Mouse (Mus musculus): Measurements from ENCODE around the gene Ssr1. TPM values are rescaled to one million over a fixed set of nuclear protein-coding genes. Genes with fewer than 3 reads are reported as not detected.

Ssr1 gene
- polyA plus RNA-seq, 1 experiment = 150 TPM

- Histone ChIP-seq H3K27me3 (ENCODE audit: control insufficient read depth, insufficient read depth, low read length, poor library complexity, severe bottlenecking) (no peaks in the 10 kb centered on the region), H3K27ac (ENCODE audit: insufficient read depth, low read length) (no peak overlapping the region), H3K4me1 (ENCODE audit: control insufficient read depth, insufficient read depth, low read length) (peaks cover 2% of the 10 kb centered on the region), H3K9ac (ENCODE audit: low read depth, poor library complexity, severe bottlenecking) (no peak overlapping the region), H3K9me3 (replicated peaks; ENCODE audit: control insufficient read depth, insufficient read depth, low read length, poor library complexity, severe bottlenecking) (no peaks in the 10 kb centered on the region), H3K4me3 (ENCODE audit: low read depth, low read length) (no peak overlapping the region), H3K36me3 (ENCODE audit: control insufficient read depth, insufficient read depth, low read length, poor library complexity, severe bottlenecking) (no peaks in the 10 kb centered on the region)
- TF ChIP-seq CTCF (IDR thresholded peaks at IDR 0.05; ENCODE audit: low read depth, low read length) (no peak), POLR2A (IDR thresholded peaks at IDR 0.05; ENCODE audit: insufficient read depth, low read length) (no peak), EP300 (IDR thresholded peaks at IDR 0.05; ENCODE audit: insufficient read depth, low read depth, low read length) (no peak)
Measured at GRCm38 (mm10) chr13:37941138-37941645, 52.8 kb downstream of the Ssr1 start.

GRCm38 (mm10) chr13:37940649-37941048 is 53.4 kb downstream of the Ssr1 start:
- no peak overlapping the region for H3K4me3 ChIP-seq (ENCODE audit: low read depth, low read length)
- peaks cover 2% of the 10 kb centered on the region for H3K4me1 ChIP-seq (ENCODE audit: control insufficient read depth, insufficient read depth, low read length)
- TF ChIP-seq CTCF (IDR thresholded peaks at IDR 0.05; ENCODE audit: low read depth, low read length) (no peak), EP300 (IDR thresholded peaks at IDR 0.05; ENCODE audit: insufficient read depth, low read depth, low read length) (no peak), POLR2A (IDR thresholded peaks at IDR 0.05; ENCODE audit: insufficient read depth, low read length) (no peak)
- H3K27me3 ChIP-seq (ENCODE audit: control insufficient read depth, insufficient read depth, low read length, poor library complexity, severe bottlenecking) = no peaks in the 10 kb centered on the region
- no peak overlapping the region for H3K27ac ChIP-seq (ENCODE audit: insufficient read depth, low read length)
- H3K9me3 ChIP-seq (replicated peaks; ENCODE audit: control insufficient read depth, insufficient read depth, low read length, poor library complexity, severe bottlenecking) = no peaks in the 10 kb centered on the region
- no peak overlapping the region for H3K9ac ChIP-seq (ENCODE audit: low read depth, poor library complexity, severe bottlenecking)
- H3K36me3 ChIP-seq (ENCODE audit: control insufficient read depth, insufficient read depth, low read length, poor library complexity, severe bottlenecking) = no peaks in the 10 kb centered on the region

GRCm38 (mm10) chr13:37940167-37940566 is 53.9 kb downstream of the Ssr1 start:
- Histone ChIP-seq H3K9ac (ENCODE audit: low read depth, poor library complexity, severe bottlenecking) (no peak overlapping the region), H3K36me3 (ENCODE audit: control insufficient read depth, insufficient read depth, low read length, poor library complexity, severe bottlenecking) (no peaks in the 10 kb centered on the region), H3K4me3 (ENCODE audit: low read depth, low read length) (no peak overlapping the region), H3K9me3 (replicated peaks; ENCODE audit: control insufficient read depth, insufficient read depth, low read length, poor library complexity, severe bottlenecking) (no peaks in the 10 kb centered on the region), H3K4me1 (ENCODE audit: control insufficient read depth, insufficient read depth, low read length) (peaks cover 2% of the 10 kb centered on the region), H3K27me3 (ENCODE audit: control insufficient read depth, insufficient read depth, low read length, poor library complexity, severe bottlenecking) (no peaks in the 10 kb centered on the region), H3K27ac (ENCODE audit: insufficient read depth, low read length) (no peak overlapping the region)
- TF ChIP-seq EP300 (IDR thresholded peaks at IDR 0.05; ENCODE audit: insufficient read depth, low read depth, low read length) (no peak), CTCF (IDR thresholded peaks at IDR 0.05; ENCODE audit: low read depth, low read length) (no peak), POLR2A (IDR thresholded peaks at IDR 0.05; ENCODE audit: insufficient read depth, low read length) (no peak)

GRCm38 (mm10) chr13:37936351-37936750 is 57.7 kb downstream of the Ssr1 start:
- TF ChIP-seq POLR2A (IDR thresholded peaks at IDR 0.05; ENCODE audit: insufficient read depth, low read length) = no peak
- no peak for TF ChIP-seq CTCF (IDR thresholded peaks at IDR 0.05; ENCODE audit: low read depth, low read length)
- TF ChIP-seq EP300 (IDR thresholded peaks at IDR 0.05; ENCODE audit: insufficient read depth, low read depth, low read length) = no peak
- H3K27me3 ChIP-seq (ENCODE audit: control insufficient read depth, insufficient read depth, low read length, poor library complexity, severe bottlenecking) = no peaks in the 10 kb centered on the region
- H3K36me3 ChIP-seq (ENCODE audit: control insufficient read depth, insufficient read depth, low read length, poor library complexity, severe bottlenecking) = no peaks in the 10 kb centered on the region
- H3K9ac ChIP-seq (ENCODE audit: low read depth, poor library complexity, severe bottlenecking) = no peak overlapping the region
- no peaks in the 10 kb centered on the region for H3K9me3 ChIP-seq (replicated peaks; ENCODE audit: control insufficient read depth, insufficient read depth, low read length, poor library complexity, severe bottlenecking)
- no peak overlapping the region for H3K27ac ChIP-seq (ENCODE audit: insufficient read depth, low read length)
- H3K4me3 ChIP-seq (ENCODE audit: low read depth, low read length) = no peak overlapping the region
- H3K4me1 ChIP-seq (ENCODE audit: control insufficient read depth, insufficient read depth, low read length) = no peaks in the 10 kb centered on the region

- Histone ChIP-seq H3K36me3 (ENCODE audit: control insufficient read depth, insufficient read depth, low read length, poor library complexity, severe bottlenecking) (no peaks in the 10 kb centered on the region), H3K9ac (ENCODE audit: low read depth, poor library complexity, severe bottlenecking) (no peak overlapping the region), H3K27ac (ENCODE audit: insufficient read depth, low read length) (no peak overlapping the region), H3K9me3 (replicated peaks; ENCODE audit: control insufficient read depth, insufficient read depth, low read length, poor library complexity, severe bottlenecking) (no peaks in the 10 kb centered on the region), H3K4me3 (ENCODE audit: low read depth, low read length) (no peak overlapping the region), H3K27me3 (ENCODE audit: control insufficient read depth, insufficient read depth, low read length, poor library complexity, severe bottlenecking) (no peaks in the 10 kb centered on the region), H3K4me1 (ENCODE audit: control insufficient read depth, insufficient read depth, low read length) (peaks cover 2% of the 10 kb centered on the region)
- no peak for TF ChIP-seq EP300 (IDR thresholded peaks at IDR 0.05; ENCODE audit: insufficient read depth, low read depth, low read length)
- no peak for TF ChIP-seq POLR2A (IDR thresholded peaks at IDR 0.05; ENCODE audit: insufficient read depth, low read length)
- TF ChIP-seq CTCF (IDR thresholded peaks at IDR 0.05; ENCODE audit: low read depth, low read length) = no peak
Measured at GRCm38 (mm10) chr13:37934920-37935319, 59.1 kb downstream of the Ssr1 start.

GRCm38 (mm10) chr13:37934075-37934474 is 59.9 kb downstream of the Ssr1 start:
- TF ChIP-seq CTCF (IDR thresholded peaks at IDR 0.05; ENCODE audit: low read depth, low read length) (no peak), EP300 (IDR thresholded peaks at IDR 0.05; ENCODE audit: insufficient read depth, low read depth, low read length) (no peak), POLR2A (IDR thresholded peaks at IDR 0.05; ENCODE audit: insufficient read depth, low read length) (no peak)
- Histone ChIP-seq H3K9ac (ENCODE audit: low read depth, poor library complexity, severe bottlenecking) (no peak overlapping the region), H3K27ac (ENCODE audit: insufficient read depth, low read length) (no peak overlapping the region), H3K4me1 (ENCODE audit: control insufficient read depth, insufficient read depth, low read length) (peaks cover 2% of the 10 kb centered on the region), H3K4me3 (ENCODE audit: low read depth, low read length) (no peak overlapping the region), H3K27me3 (ENCODE audit: control insufficient read depth, insufficient read depth, low read length, poor library complexity, severe bottlenecking) (no peaks in the 10 kb centered on the region), H3K36me3 (ENCODE audit: control insufficient read depth, insufficient read depth, low read length, poor library complexity, severe bottlenecking) (no peaks in the 10 kb centered on the region), H3K9me3 (replicated peaks; ENCODE audit: control insufficient read depth, insufficient read depth, low read length, poor library complexity, severe bottlenecking) (no peaks in the 10 kb centered on the region)

All from ES-Bruce4 (cell line).